ENCODE assay signal across 36 mouse cellular contexts in genomic region chr17:28567541-28567940, GRCm38 (mm10). TPM values are rescaled to one million over a fixed set of nuclear protein-coding genes. Genes with fewer than 3 reads are reported as not detected.
A peak's percentile ranks its signal among the peaks of the same experiment; 100 is the strongest.
DNase-seq lines count a peak whose midpoint lies in the region; ATAC-seq and TF ChIP-seq lines count a peak whose summit lies in the region.
"Had no signal": no experiment of that assay in that cellular context is flagged by ENCODE, and none has a peak within 500 bp of the region (broad histone marks: within the 10 kb centered on the region; RNA-seq: fewer than 3 reads in every experiment).

No protein-coding gene starts in this region.

- TF ChIP-seq CTCF in ES-Bruce4 (IDR thresholded peaks at IDR 0.05; ENCODE audit: low read depth, low read length): no peak

- no peak overlapping the region for H3K4me2 ChIP-seq in liver, embryonic 16.5 days (ENCODE audit: low read depth, low read length)
- no peak overlapping the region for H3K4me2 ChIP-seq in liver, embryonic 11.5 days
- H3K4me2 ChIP-seq: forebrain, embryonic 13.5 days; heart, embryonic 13.5 days; hindbrain, embryonic 14.5 days had no signal

- no peaks in the 10 kb centered on the region for H3K27me3 ChIP-seq in liver, embryonic 16.5 days (ENCODE audit: control insufficient read depth, insufficient read depth, low read depth, low read length)
- no peaks in the 10 kb centered on the region for H3K27me3 ChIP-seq in liver, embryonic 11.5 days (replicated peaks; ENCODE audit: control insufficient read depth, insufficient read depth, low read length)
- H3K27me3 ChIP-seq in ES-Bruce4 (ENCODE audit: control insufficient read depth, insufficient read depth, low read length, poor library complexity, severe bottlenecking): no peaks in the 10 kb centered on the region
- H3K27me3 ChIP-seq: forebrain, embryonic 13.5 days; heart, embryonic 13.5 days; Patski had no signal

- no peaks in the 10 kb centered on the region for H3K4me1 ChIP-seq in liver, embryonic 16.5 days (ENCODE audit: control insufficient read depth, low read depth, low read length)
- H3K4me1 ChIP-seq in liver, embryonic 11.5 days (replicated peaks; ENCODE audit: control insufficient read depth, insufficient read depth, low read length): no peaks in the 10 kb centered on the region
- H3K4me1 ChIP-seq in ES-Bruce4 (ENCODE audit: control insufficient read depth, insufficient read depth, low read length) (peaks cover 1% of the 10 kb centered on the region), ES-E14 (ENCODE audit: control insufficient read depth in 2 of 2, insufficient read depth in 2 of 2, low read length in 2 of 2, poor library complexity in 1 of 2) (peaks cover 2% of the 10 kb centered on the region in 2 experiments; a peak in 3 of 4 replicates)
- H3K4me1 ChIP-seq: forebrain, embryonic 13.5 days; heart, embryonic 10.5 days; heart, embryonic 13.5 days had no signal

- peak overlapping the region; percentile 45; the same call in 1 of the 2 replicates for H3K27ac ChIP-seq in liver, embryonic 16.5 days (ENCODE audit: low read length)
- no peak overlapping the region for H3K27ac ChIP-seq in liver, embryonic 11.5 days (ENCODE audit: low read depth, low read length)
- peak overlapping the region; percentile 64 for H3K27ac ChIP-seq in ES-Bruce4 (ENCODE audit: insufficient read depth, low read length)
- peak overlapping the region; percentile 22; the same call in 1 of the 2 replicates for H3K27ac ChIP-seq in ES-E14 (ENCODE audit: insufficient read depth, low read depth, low read length, poor library complexity, severe bottlenecking)
- H3K27ac ChIP-seq: forebrain, embryonic 10.5 days; forebrain, embryonic 13.5 days; heart, adult 2 months; heart, embryonic 10.5 days; heart, embryonic 13.5 days; hindbrain, embryonic 14.5 days; hindbrain, postnatal 0 days had no signal

- no peak for TF ChIP-seq POLR2A in ES-Bruce4 (IDR thresholded peaks at IDR 0.05; ENCODE audit: insufficient read depth, low read length)

- no peak for DNase-seq in liver, embryonic 11.5 days (ENCODE audit: low spot score)
- no peak for DNase-seq in ES-E14 (ENCODE audit: low read depth, low spot score)
- DNase-seq in retina, embryonic 14.5 days (ENCODE audit: low spot score): no peak
- DNase-seq in right cerebral cortex, adult 2 months (ENCODE audit: low spot score in 2 of 2): no peak
- DNase-seq: adrenal gland, adult 8-10 months; adrenal gland, postnatal 25 days; B cell, adult 2 months; cerebellum, adult 11-12 months; cerebellum, adult 9-10 months; cerebellum, postnatal 14 days; gastrocnemius, postnatal 10 days; gastrocnemius, postnatal 36 days; heart, adult 2 months; heart, postnatal 14 days; heart, postnatal 4 days had no signal

- in situ Hi-C loops in ES-E14 (cut with MboI; ENCODE audit: low sequenced_read_pairs in 2 of 2, unreplicated experiment in 2 of 2): no loop called here

- no peak for TF ChIP-seq EP300 in ES-Bruce4 (IDR thresholded peaks at IDR 0.05; ENCODE audit: insufficient read depth, low read depth, low read length)

- H3K9me3 ChIP-seq in liver, embryonic 16.5 days (replicated peaks; ENCODE audit: control insufficient read depth, low read length): no peaks in the 10 kb centered on the region
- H3K9me3 ChIP-seq in liver, embryonic 11.5 days (ENCODE audit: control insufficient read depth, low read length): no peaks in the 10 kb centered on the region
- H3K9me3 ChIP-seq in ES-Bruce4 (replicated peaks; ENCODE audit: control insufficient read depth, insufficient read depth, low read length, poor library complexity, severe bottlenecking): no peaks in the 10 kb centered on the region
- no peaks in the 10 kb centered on the region for H3K9me3 ChIP-seq in ES-E14 (ENCODE audit: control insufficient read depth, insufficient read depth, low read depth, low read length)
- H3K9me3 ChIP-seq: forebrain, embryonic 10.5 days; forebrain, embryonic 13.5 days; G1E; heart, embryonic 10.5 days; heart, embryonic 13.5 days had no signal

- WGBS in liver, embryonic 16.5 days (ENCODE audit: insufficient replicate concordance): 49% methylated on average over 3 of the region's 3 CpGs
- 46% methylated on average over 3 of the region's 3 CpGs for WGBS in liver, embryonic 11.5 days

- H3K4me3 ChIP-seq in liver, embryonic 16.5 days (ENCODE audit: low read depth, low read length): no peak overlapping the region
- no peak overlapping the region for H3K4me3 ChIP-seq in liver, embryonic 11.5 days (ENCODE audit: low read depth, low read length)
- H3K4me3 ChIP-seq in ES-Bruce4 (ENCODE audit: low read depth, low read length) (no peak overlapping the region), ES-E14 (ENCODE audit: insufficient read depth in 1 of 2, low read depth in 1 of 2, low read length in 2 of 2, poor library complexity in 1 of 2, severe bottlenecking in 1 of 2) (no peak overlapping the region)
- H3K4me3 ChIP-seq: forebrain, embryonic 10.5 days; forebrain, embryonic 13.5 days; heart, adult 2 months; heart, embryonic 10.5 days; heart, embryonic 13.5 days had no signal

- H3K36me3 ChIP-seq in liver, embryonic 16.5 days (ENCODE audit: control insufficient read depth, insufficient read depth): no peaks in the 10 kb centered on the region
- no peaks in the 10 kb centered on the region for H3K36me3 ChIP-seq in liver, embryonic 11.5 days (ENCODE audit: control insufficient read depth, insufficient read depth, low read length)
- H3K36me3 ChIP-seq in ES-Bruce4 (ENCODE audit: control insufficient read depth, insufficient read depth, low read length, poor library complexity, severe bottlenecking): no peaks in the 10 kb centered on the region
- H3K36me3 ChIP-seq in ES-E14 (ENCODE audit: control insufficient read depth, insufficient read depth, low read length, poor library complexity, severe bottlenecking): no peaks in the 10 kb centered on the region
- H3K36me3 ChIP-seq: forebrain, embryonic 10.5 days; G1E; heart, embryonic 10.5 days; heart, embryonic 13.5 days had no signal

- H3K9ac ChIP-seq in liver, embryonic 16.5 days (ENCODE audit: low read depth, low read length): no peak overlapping the region
- H3K9ac ChIP-seq in liver, embryonic 11.5 days (ENCODE audit: low read depth, low read length): no peak overlapping the region
- H3K9ac ChIP-seq in ES-Bruce4 (ENCODE audit: low read depth, poor library complexity, severe bottlenecking) (no peak overlapping the region), ES-E14 (ENCODE audit: insufficient read depth, low read depth, low read length, poor library complexity, severe bottlenecking) (no peak overlapping the region)
- H3K9ac ChIP-seq: forebrain, embryonic 13.5 days; heart, embryonic 13.5 days; hindbrain, embryonic 14.5 days had no signal

- ATAC-seq in liver, embryonic 16.5 days (ENCODE audit: low read depth): no peak
- no peak for ATAC-seq in liver, embryonic 11.5 days (replicated peaks; ENCODE audit: low FRiP score)
- ATAC-seq: activated CD4-positive, CD25-positive, alpha-beta regulatory T cell, adult 4 months; forebrain, embryonic 13.5 days; forebrain, embryonic 16.5 days; hindbrain, postnatal 0 days; inflammation-experienced regulatory T-cells, adult 6 months; Patski had no signal

TF ChIP-seq in ES-E14, 5 proteins besides CTCF, POLR2A, EP300 and RAD21:
- no peak for TF ChIP-seq CHD2 (IDR thresholded peaks at IDR 0.05; ENCODE audit: low read depth, low read length)
- 0 out of 2 replicates have a peak, but pooled peaks have one; percentile 11 for TF ChIP-seq MAFK (IDR thresholded peaks at IDR 0.05; ENCODE audit: insufficient read depth, low read depth, low read length)
TF ChIP-seq in ES-E14: peak in this region for 1.

RNA-seq across cellular contexts. Expression of gene Clps, which starts 7.0 kb away (rescaled TPM):
- 8.5 and 51.3 TPM in 2 replicates for polyA plus RNA-seq in liver, embryonic 16.5 days (2015; fragmentation: Nextera tagmentation; extraction: Ambion mirVana)
- polyA plus RNA-seq in liver, embryonic 11.5 days (2014; fragmentation: Nextera tagmentation; extraction: Ambion mirVana): 3.5 and 3.7 TPM in 2 replicates
- polyA plus RNA-seq in ES-Bruce4 (2011; ENCODE audit: insufficient read depth, insufficient read length, low read depth, missing spikeins): not detected in 2 replicates
- total RNA-seq in ES-E14 (2012; rRNA removed): 2.5 and 2.9 TPM in 2 replicates
- total RNA-seq: adrenal gland, adult 8-10 months; adrenal gland, postnatal 25 days; CH12.LX; G1E; gastrocnemius, adult 18-20 months; gastrocnemius, postnatal 10 days; gastrocnemius, postnatal 36 days; granulocyte monocyte progenitor cell, adult 5-6 weeks; heart, adult 2 months; heart, postnatal 14 days; heart, postnatal 4 days; hindbrain, postnatal 0 days had no signal
- polyA plus RNA-seq: activated CD4-positive, CD25-positive, alpha-beta regulatory T cell, adult 4 months; brain, embryonic 14.5 days; embryonic facial prominence, embryonic 11.5 days; embryonic facial prominence, embryonic 14.5 days; forebrain, embryonic 10.5 days; forebrain, embryonic 16.5 days; G1E; hindbrain, embryonic 11.5 days; hindbrain, embryonic 14.5 days; hindbrain, postnatal 0 days; inflammation-experienced regulatory T-cells, adult 6 months; Patski had no signal

RNA-seq across cellular contexts. Expression of gene Lhfpl5, which starts 7.9 kb away (rescaled TPM):
- 0.06 and 0.22 TPM in 2 replicates for polyA plus RNA-seq in liver, embryonic 16.5 days (2015; fragmentation: Nextera tagmentation; extraction: Ambion mirVana)
- 0.27 and 0.33 TPM in 2 replicates for polyA plus RNA-seq in liver, embryonic 11.5 days (2014; fragmentation: Nextera tagmentation; extraction: Ambion mirVana)
- not detected in 2 replicates for polyA plus RNA-seq in ES-Bruce4 (2011; ENCODE audit: insufficient read depth, insufficient read length, low read depth, missing spikeins)
- total RNA-seq in ES-E14 (2012; rRNA removed): 0.76 and 1.7 TPM in 2 replicates
- total RNA-seq: G1E; gastrocnemius, adult 18-20 months; gastrocnemius, postnatal 10 days; gastrocnemius, postnatal 36 days; granulocyte monocyte progenitor cell, adult 5-6 weeks; heart, adult 2 months; heart, postnatal 14 days; heart, postnatal 4 days had no signal
- polyA plus RNA-seq: G1E had no signal

RNA-seq across cellular contexts. Expression of gene Clpsl2, which starts 18.3 kb away (rescaled TPM):
- not detected in 2 replicates for polyA plus RNA-seq in liver, embryonic 16.5 days (2015; fragmentation: Nextera tagmentation; extraction: Ambion mirVana)
- not detected in 2 replicates for polyA plus RNA-seq in liver, embryonic 11.5 days (2014; fragmentation: Nextera tagmentation; extraction: Ambion mirVana)
- polyA plus RNA-seq in ES-Bruce4 (2011; ENCODE audit: insufficient read depth, insufficient read length, low read depth, missing spikeins): not detected in 2 replicates
- not detected in 2 replicates for total RNA-seq in ES-E14 (2012; rRNA removed)
- total RNA-seq: adrenal gland, adult 8-10 months; adrenal gland, postnatal 25 days; CH12.LX; G1E; gastrocnemius, adult 18-20 months; gastrocnemius, postnatal 10 days; gastrocnemius, postnatal 36 days; granulocyte monocyte progenitor cell, adult 5-6 weeks; heart, adult 2 months; heart, postnatal 14 days; heart, postnatal 4 days; hindbrain, postnatal 0 days had no signal
- polyA plus RNA-seq: activated CD4-positive, CD25-positive, alpha-beta regulatory T cell, adult 4 months; embryonic facial prominence, embryonic 11.5 days; embryonic facial prominence, embryonic 14.5 days; forebrain, embryonic 10.5 days; forebrain, embryonic 13.5 days; forebrain, embryonic 16.5 days; G1E; heart, adult 2 months; heart, embryonic 10.5 days; heart, embryonic 13.5 days; heart, embryonic 16.5 days; hindbrain, embryonic 11.5 days; hindbrain, embryonic 14.5 days; hindbrain, postnatal 0 days; inflammation-experienced regulatory T-cells, adult 6 months; Patski had no signal

RNA-seq across cellular contexts. Expression of gene Armc12, which starts 36.9 kb away (rescaled TPM):
- not detected in 2 replicates for polyA plus RNA-seq in liver, embryonic 16.5 days (2015; fragmentation: Nextera tagmentation; extraction: Ambion mirVana)
- not detected in 2 replicates for polyA plus RNA-seq in liver, embryonic 11.5 days (2014; fragmentation: Nextera tagmentation; extraction: Ambion mirVana)
- polyA plus RNA-seq in ES-Bruce4 (2011; ENCODE audit: insufficient read depth, insufficient read length, low read depth, missing spikeins): not detected in 2 replicates
- total RNA-seq in ES-E14 (2012; rRNA removed): not detected in 2 replicates
- total RNA-seq: adrenal gland, adult 8-10 months; adrenal gland, postnatal 25 days; CH12.LX; G1E; gastrocnemius, adult 18-20 months; gastrocnemius, postnatal 10 days; gastrocnemius, postnatal 36 days; granulocyte monocyte progenitor cell, adult 5-6 weeks; heart, adult 2 months; heart, postnatal 14 days; heart, postnatal 4 days; hindbrain, postnatal 0 days had no signal
- polyA plus RNA-seq: activated CD4-positive, CD25-positive, alpha-beta regulatory T cell, adult 4 months; embryonic facial prominence, embryonic 11.5 days; embryonic facial prominence, embryonic 14.5 days; forebrain, embryonic 10.5 days; forebrain, embryonic 13.5 days; forebrain, embryonic 16.5 days; G1E; heart, embryonic 13.5 days; heart, embryonic 16.5 days; hindbrain, embryonic 11.5 days; hindbrain, embryonic 14.5 days; hindbrain, postnatal 0 days; Patski had no signal

RNA-seq across cellular contexts. Expression of gene Fkbp5, which starts 50.2 kb away (rescaled TPM):
- 18.9 and 21.5 TPM in 2 replicates for polyA plus RNA-seq in liver, embryonic 16.5 days (2015; fragmentation: Nextera tagmentation; extraction: Ambion mirVana)
- 8.8 and 10.1 TPM in 2 replicates for polyA plus RNA-seq in liver, embryonic 11.5 days (2014; fragmentation: Nextera tagmentation; extraction: Ambion mirVana)
- 60.2 and 67.1 TPM in 2 replicates for polyA plus RNA-seq in ES-Bruce4 (2011; ENCODE audit: insufficient read depth, insufficient read length, low read depth, missing spikeins)
- 43.6 and 45.7 TPM in 2 replicates for total RNA-seq in ES-E14 (2012; rRNA removed)
